8 mouse cellular contexts compared by ENCODE assay signal in the genomic region with DNA sequence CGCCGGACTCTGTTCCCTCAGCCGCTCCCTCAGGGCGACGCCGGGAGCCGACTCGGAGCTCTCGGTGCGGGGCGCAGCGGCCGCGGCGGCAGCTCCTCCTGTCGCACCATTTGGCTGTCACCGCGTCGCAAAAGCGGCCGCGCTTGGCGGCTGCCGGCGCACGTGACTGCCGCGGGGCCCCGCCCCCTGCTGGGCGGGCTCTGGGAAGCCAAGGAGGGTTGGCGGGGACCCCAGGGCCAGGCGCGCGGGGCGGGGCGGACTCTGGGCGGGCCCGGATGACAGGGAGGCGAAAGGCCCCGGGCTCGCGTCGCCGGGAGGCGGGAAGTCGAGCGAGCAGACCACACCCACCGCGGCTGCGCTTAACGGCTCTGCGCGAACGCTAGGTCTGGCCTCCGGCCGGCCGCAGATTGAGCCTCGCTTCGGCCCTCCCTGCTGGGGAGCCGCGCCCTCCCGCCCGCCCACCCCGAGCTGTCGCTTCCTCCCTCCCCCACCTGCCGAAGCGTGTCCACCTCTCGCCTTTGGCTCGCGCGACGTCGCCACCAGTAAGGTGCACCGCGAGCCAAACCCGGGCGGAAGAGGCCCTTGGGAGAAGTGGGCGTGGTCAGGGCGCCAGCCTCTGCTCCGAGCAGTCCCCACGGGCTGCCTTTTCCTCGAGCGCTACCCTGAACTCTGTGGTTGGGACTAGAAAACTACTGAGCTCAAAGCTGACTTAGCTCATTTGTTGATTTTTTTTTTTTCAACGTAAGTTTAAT. TPM values are rescaled to one million over a fixed set of nuclear protein-coding genes. Genes with fewer than 3 reads are reported as not detected.
DNase-seq lines count a peak whose midpoint lies in the region; ATAC-seq lines count a peak whose summit lies in the region.

TSS of gene Pkn2 (minus strand) at position 133 of the 752 bp plus-strand sequence.

- H3K4me3 ChIP-seq in hindbrain, embryonic 12.5 days, result peak within 1 kb of the TSS; percentile 100

- no peaks in the 10 kb centered on the region for H3K36me3 ChIP-seq in hindbrain, embryonic 12.5 days

- under 1% methylated on average over 70 of the region's 84 CpGs for WGBS in hindbrain, embryonic 12.5 days

- H3K4me2 ChIP-seq in hindbrain, embryonic 12.5 days (replicated peaks), result peak within 1 kb of the TSS; percentile 60

- peaks cover 6% of the 10 kb centered on the region; the same call in 1 of the 2 replicates for H3K4me1 ChIP-seq in hindbrain, embryonic 12.5 days

- H3K9me3 ChIP-seq in hindbrain, embryonic 12.5 days (replicated peaks), result no peaks in the 10 kb centered on the region

- peak within 1 kb of the TSS; percentile 97 for H3K9ac ChIP-seq in hindbrain, embryonic 12.5 days

- no peaks in the 10 kb centered on the region for H3K27me3 ChIP-seq in hindbrain, embryonic 12.5 days

- peak; percentile 100 for DNase-seq in NIH3T3 (ENCODE audit: low read depth)
- peak; percentile 99 for DNase-seq in cerebellum, postnatal 10 days
- peak; percentile 97 to 99 for DNase-seq in frontal cortex, postnatal 10 days (ENCODE audit: low spot score in 2 of 2)
- DNase-seq in layer of hippocampus, postnatal 14 days (ENCODE audit: low spot score in 2 of 2), result peak; percentile 97 to 99
- DNase-seq in lung, postnatal 14 days, result peak; percentile 99
- peak; percentile 94 for DNase-seq in retina, adult 2 months (ENCODE audit: low read depth, low spot score)
- peak; percentile 99 for DNase-seq in thymus, postnatal 36 days

- H3K27ac ChIP-seq in hindbrain, embryonic 12.5 days, result peak within 1 kb of the TSS; percentile 97

- peak; percentile 99 for ATAC-seq in hindbrain, embryonic 12.5 days (ENCODE audit: low FRiP score)

RNA-seq across cellular contexts. Expression of gene Pkn2, which starts in this region (rescaled TPM):
- 49.4 and 54.4 TPM in 2 replicates for polyA plus RNA-seq in hindbrain, embryonic 12.5 days (2016; fragmentation: Nextera tagmentation; extraction: Ambion mirVana)
- total RNA-seq in layer of hippocampus, postnatal 14 days (2021), result 10 to 100 TPM; 29.0 to 29.2 TPM

Comparison
In these comparisons a context has a peak if more than half of its experiments do, and no peak if none do; other contexts are left out.
1. Peak in every context shown above with its lines: DNase-seq, ATAC-seq, H3K4me3 ChIP-seq and H3K27ac ChIP-seq.